Mouse (Mus musculus) hindbrain, embryonic 10.5 days (tissue): ENCODE data around the gene Fnd3c2. TPM values are rescaled to one million over a fixed set of nuclear protein-coding genes. Genes with fewer than 3 reads are reported as not detected.
A peak's percentile ranks its signal among the peaks of the same experiment; 100 is the strongest.
"Not testable (repeated sequence)": the region's sequence is repeated elsewhere in the genome, so short reads cannot be mapped to it uniquely, and the experiment has no call there.

Experiments
- DNase-seq: peaks from one replicate; pipeline ENCODE4 v3.0.0-alpha.2; 2017; ENCODE audit warnings: low spot score
- H3K27ac ChIP-seq: fragments of 300-500 bp; sonication (generic); 2 replicates; pipeline ENCODE4 v1.5.1; 2016; ENCODE audit warnings: mild to moderate bottlenecking, moderate library complexity
- H3K27me3 ChIP-seq: fragments of 300-500 bp; sonication (generic); 2 replicates; pipeline ENCODE4 v1.6.1; 2016; ENCODE audit warnings: mild to moderate bottlenecking; ENCODE audit not compliant: poor library complexity, insufficient read depth, severe bottlenecking
- H3K36me3 ChIP-seq: fragments of 300-500 bp; sonication (generic); 2 replicates; pipeline ENCODE4 v1.6.1; 2016; ENCODE audit warnings: mild to moderate bottlenecking, moderate library complexity
- H3K4me1 ChIP-seq: fragments of 300-500 bp; sonication (generic); replicated peaks from 2 replicates; pipeline ENCODE4 v1.6.1; 2016; ENCODE audit warnings: mild to moderate bottlenecking
- H3K4me3 ChIP-seq: fragments of 300-500 bp; sonication (generic); 2 replicates; pipeline ENCODE4 v1.5.1; 2016; ENCODE audit warnings: mild to moderate bottlenecking, moderate library complexity
- H3K9me3 ChIP-seq: fragments of 300-500 bp; sonication (generic); 2 replicates; pipeline ENCODE4 v1.6.1; 2016; ENCODE audit warnings: mild to moderate bottlenecking, moderate library complexity
- WGBS: fragments of 180-500 bp; shearing (Covaris S2); methylation state at CpG from one replicate; pipeline ENCODE4 v1.1.7; 2016; 5-methylcytosine and 5-hydroxymethylcytosine counted together
- polyA plus RNA-seq: library from polyadenylated mRNA; unstranded; fragments of >200 nt; fragmentation: Nextera tagmentation; extraction: Ambion mirVana; gene quantifications from 2 replicates; pipeline ENCODE4 v1.2.1, GENCODE M21; 2016

Fnd3c2 gene
- polyA plus RNA-seq, result not detected in 2 replicates

GRCm38 (mm10) chrX:106255276-106255675, at the start of gene Fnd3c2:
Gene Fnd3c2, minus strand, starts transcription at chrX:106255376.
- Histone ChIP-seq H3K4me3 (no peak within 1 kb of the TSS), H3K27ac (no peak within 1 kb of the TSS), H3K27me3 (no peaks in the 10 kb centered on the region), H3K36me3 (no peaks in the 10 kb centered on the region), H3K9me3 (no peaks in the 10 kb centered on the region), H3K4me1 (no peaks in the 10 kb centered on the region)
- WGBS, result 86% methylated on average over 4 of the region's 4 CpGs
- DNase-seq, result no peak

GRCm38 (mm10) chrX:106284441-106284840, 29.3 kb upstream of the Fnd3c2 start:
- H3K36me3 ChIP-seq, result no peaks in the 10 kb centered on the region
- 85% methylated on average over 2 of the region's 2 CpGs for WGBS
- H3K4me3 ChIP-seq, result no peak overlapping the region
- no peaks in the 10 kb centered on the region for H3K9me3 ChIP-seq
- H3K27ac ChIP-seq, result no peak overlapping the region
- no peaks in the 10 kb centered on the region for H3K4me1 ChIP-seq
- no peaks in the 10 kb centered on the region for H3K27me3 ChIP-seq
- no peak for DNase-seq

GRCm38 (mm10) chrX:106221058-106221457, 34.1 kb downstream of the Fnd3c2 start, which contains the start of gene Taf9b:
Gene Taf9b, minus strand, starts transcription at chrX:106221158.
- Histone ChIP-seq H3K27ac (peak within 1 kb of the TSS; percentile 90; the same call in 1 of the 2 replicates), H3K4me3 (peak within 1 kb of the TSS; percentile 63)
- 89% methylated on average over 25 of the region's 25 CpGs for WGBS

GRCm38 (mm10) chrX:106219171-106220032, 35.8 kb downstream of the Fnd3c2 start:
- 15% methylated on average over 60 of the region's 60 CpGs for WGBS
- Histone ChIP-seq H3K27me3 (peaks cover 6% of the 10 kb centered on the region; the same call in 1 of the 2 replicates), H3K9me3 (peaks cover 12% of the 10 kb centered on the region; the same call in 1 of the 2 replicates), H3K36me3 (no peaks in the 10 kb centered on the region), H3K4me3 (peak overlapping the region; percentile 63), H3K27ac (peak overlapping the region; percentile 90), H3K4me1 (no peaks in the 10 kb centered on the region)
- peak; percentile 72 for DNase-seq

More at GRCm38 (mm10) chrX:106221058-106221457, 34.1 kb downstream of the Fnd3c2 start, which contains the start of gene Taf9b:
- DNase-seq, result no peak
- H3K27me3 ChIP-seq, result peaks cover 6% of the 10 kb centered on the region; the same call in 1 of the 2 replicates
- peaks cover 12% of the 10 kb centered on the region; the same call in 1 of the 2 replicates for H3K9me3 ChIP-seq
- no peaks in the 10 kb centered on the region for H3K4me1 ChIP-seq
- H3K36me3 ChIP-seq, result no peaks in the 10 kb centered on the region

GRCm38 (mm10) chrX:106209100-106209499, 46.1 kb downstream of the Fnd3c2 start:
- no peak overlapping the region for H3K27ac ChIP-seq
- no peak for DNase-seq
- 95% methylated on average over 2 of the region's 2 CpGs for WGBS
- no peaks in the 10 kb centered on the region for H3K9me3 ChIP-seq
- no peak overlapping the region for H3K4me3 ChIP-seq
- no peaks in the 10 kb centered on the region for H3K4me1 ChIP-seq
- no peaks in the 10 kb centered on the region for H3K27me3 ChIP-seq
- peaks cover 15% of the 10 kb centered on the region for H3K36me3 ChIP-seq

GRCm38 (mm10) chrX:106198904-106199303, 56.3 kb downstream of the Fnd3c2 start:
- H3K27ac ChIP-seq, result no peak overlapping the region
- WGBS, result 90% methylated on average over 5 of the region's 5 CpGs
- H3K4me3 ChIP-seq, result no peak overlapping the region
- no peaks in the 10 kb centered on the region for H3K27me3 ChIP-seq
- no peaks in the 10 kb centered on the region for H3K9me3 ChIP-seq
- no peak for DNase-seq
- no peaks in the 10 kb centered on the region for H3K4me1 ChIP-seq
- H3K36me3 ChIP-seq, result peaks cover 90% of the 10 kb centered on the region

GRCm38 (mm10) chrX:106197308-106197707, 57.9 kb downstream of the Fnd3c2 start:
- no peak for DNase-seq
- no peaks in the 10 kb centered on the region for H3K4me1 ChIP-seq
- H3K4me3 ChIP-seq, result no peak overlapping the region
- no peaks in the 10 kb centered on the region for H3K27me3 ChIP-seq
- H3K36me3 ChIP-seq, result peaks cover 94% of the 10 kb centered on the region
- no peak overlapping the region for H3K27ac ChIP-seq
- H3K9me3 ChIP-seq, result no peaks in the 10 kb centered on the region
- 69% methylated on average over 5 of the region's 5 CpGs for WGBS

GRCm38 (mm10) chrX:106194361-106194760, 60.8 kb downstream of the Fnd3c2 start:
- WGBS, result 85% methylated on average over 6 of the region's 6 CpGs

GRCm38 (mm10) chrX:106190091-106190490, 65.1 kb downstream of the Fnd3c2 start:
- Histone ChIP-seq H3K4me3 (peak overlapping the region; percentile 64), H3K4me1 (peaks cover 30% of the 10 kb centered on the region), H3K27ac (no peak overlapping the region), H3K27me3 (no peaks in the 10 kb centered on the region; the same call in none of the 2 replicates), H3K36me3 (peaks cover 40% of the 10 kb centered on the region), H3K9me3 (no peaks in the 10 kb centered on the region)
- DNase-seq, result no peak
- 49% methylated on average over 4 of the region's 4 CpGs for WGBS

More at GRCm38 (mm10) chrX:106194361-106194760, 60.8 kb downstream of the Fnd3c2 start:
- H3K27ac ChIP-seq, H3K4me3 ChIP-seq, H3K9me3 ChIP-seq, H3K27me3 ChIP-seq, DNase-seq, H3K4me1 ChIP-seq: not testable (repeated sequence)
- peaks cover 81% of the 10 kb centered on the region for H3K36me3 ChIP-seq

- Histone ChIP-seq H3K27ac (peak overlapping the region; percentile 90), H3K27me3 (no peaks in the 10 kb centered on the region; the same call in none of the 2 replicates), H3K4me3 (peak overlapping the region; percentile 64), H3K4me1 (peaks cover 33% of the 10 kb centered on the region), H3K9me3 (no peaks in the 10 kb centered on the region), H3K36me3 (peaks cover 34% of the 10 kb centered on the region)
- WGBS, result 68% methylated on average over 5 of the region's 5 CpGs
- DNase-seq, result no peak
These were observed 65.8 kb downstream of the Fnd3c2 start for GRCm38 (mm10) chrX:106189356-106189755.

GRCm38 (mm10) chrX:106187737-106188136, 67.4 kb downstream of the Fnd3c2 start:
- Histone ChIP-seq H3K27ac (peak overlapping the region; percentile 90), H3K4me3 (peak overlapping the region; percentile 64), H3K4me1 (peaks cover 39% of the 10 kb centered on the region), H3K36me3 (peaks cover 17% of the 10 kb centered on the region), H3K27me3 (no peaks in the 10 kb centered on the region; the same call in none of the 2 replicates), H3K9me3 (no peaks in the 10 kb centered on the region)
- peak; percentile 15 for DNase-seq
- WGBS, result 11% methylated on average over 12 of the region's 12 CpGs

- H3K36me3 ChIP-seq, result peaks cover 12% of the 10 kb centered on the region
- H3K4me1 ChIP-seq, result peaks cover 39% of the 10 kb centered on the region
- DNase-seq, result peak; percentile 94
- peak within 1 kb of the TSS; percentile 64 for H3K4me3 ChIP-seq
- H3K9me3 ChIP-seq, result no peaks in the 10 kb centered on the region
- 11% methylated on average over 54 of the region's 55 CpGs for WGBS
- H3K27ac ChIP-seq, result peak within 1 kb of the TSS; percentile 90
- peaks cover under 1% of the 10 kb centered on the region for H3K27me3 ChIP-seq
These were observed 68.2 kb downstream of the Fnd3c2 start, which contains the start of gene Pgk1 for GRCm38 (mm10) chrX:106186713-106187649. Gene Pgk1, plus strand, starts transcription at chrX:106187100.
